Mouse (Mus musculus) T-helper 1 cell (primary cell): ENCODE data around the gene Synm.

ENCODE experiments used
- in situ Hi-C: fragments of 300-600 bp; cut with MboI, MseI; formaldehyde crosslinking; loops from one replicate; pipeline ENCODE4 v1.15.1; 2025; ENCODE audit warnings: high pct_unique_total_duplicates

Synm gene

GRCm38 (mm10) chr7:67759629-67759995, at the start of gene Synm:
Gene Synm (minus strand): TSS chr7:67759742.
- in situ Hi-C loops: no loop called here

GRCm38 (mm10) chr7:67803857-67804215, 44.3 kb upstream of the Synm start:
- in situ Hi-C loops: loop anchor here (5.0 kb wide), 2 partner anchors 148 to 323 kb away; partner anchors contain the start of gene Igf1r

GRCm38 (mm10) chr7:67803015-67803856, 43.7 kb upstream of the Synm start:
- in situ Hi-C loops: loop anchor here (5.0 kb wide), 2 partner anchors 149 to 324 kb away; partner anchors contain the start of gene Igf1r

GRCm38 (mm10) chr7:67801022-67801421, 41.5 kb upstream of the Synm start:
- in situ Hi-C loops: loop anchor here (5.0 kb wide), 2 partner anchors 151 to 326 kb away; partner anchors contain the start of gene Igf1r

- in situ Hi-C loops: loop anchor here (5.0 kb wide), 2 partner anchors 152 to 327 kb away; partner anchors contain the start of gene Igf1r
Observed at GRCm38 (mm10) chr7:67800547-67800946, 41.0 kb upstream of the Synm start.

- in situ Hi-C loops: no loop called here
Observed at GRCm38 (mm10) chr7:67798476-67798875, 38.9 kb upstream of the Synm start.

- in situ Hi-C loops: no loop called here
Observed at GRCm38 (mm10) chr7:67797065-67797464, 37.5 kb upstream of the Synm start.

- in situ Hi-C loops: loop anchor here (5.0 kb wide), 1 partner anchor 549 kb away; no protein-coding TSS in a partner anchor
Observed at GRCm38 (mm10) chr7:67793449-67793848, 33.9 kb upstream of the Synm start.

- in situ Hi-C loops: loop anchor here (5.0 kb wide), 1 partner anchor 551 kb away; no protein-coding TSS in a partner anchor
Observed at GRCm38 (mm10) chr7:67791256-67791655, 31.7 kb upstream of the Synm start.

- in situ Hi-C loops: no loop called here
Observed at GRCm38 (mm10) chr7:67788713-67789112, 29.2 kb upstream of the Synm start.

GRCm38 (mm10) chr7:67787861-67788260, 28.3 kb upstream of the Synm start:
- in situ Hi-C loops: no loop called here

- in situ Hi-C loops: no loop called here
Observed at GRCm38 (mm10) chr7:67776636-67777305, 17.2 kb upstream of the Synm start.

- in situ Hi-C loops: no loop called here
Observed at GRCm38 (mm10) chr7:67775623-67776022, 16.1 kb upstream of the Synm start.

GRCm38 (mm10) chr7:67772231-67772630, 12.7 kb upstream of the Synm start:
- in situ Hi-C loops: no loop called here

- in situ Hi-C loops: no loop called here
Observed at GRCm38 (mm10) chr7:67769487-67769886, 9.9 kb upstream of the Synm start.

GRCm38 (mm10) chr7:67768125-67768524, 8.6 kb upstream of the Synm start:
- in situ Hi-C loops: no loop called here

GRCm38 (mm10) chr7:67763625-67764024, 4.1 kb upstream of the Synm start:
- in situ Hi-C loops: loop anchor here (5.0 kb wide), 1 partner anchor 86 kb away; no protein-coding TSS in a partner anchor

GRCm38 (mm10) chr7:67758858-67759628, 499 bp downstream of the Synm start:
- in situ Hi-C loops: no loop called here

- in situ Hi-C loops: no loop called here
Observed at GRCm38 (mm10) chr7:67758506-67758857, 1.1 kb downstream of the Synm start.

- in situ Hi-C loops: no loop called here
Observed at GRCm38 (mm10) chr7:67756636-67757035, 2.9 kb downstream of the Synm start.

- in situ Hi-C loops: no loop called here
Observed at GRCm38 (mm10) chr7:67755366-67755765, 4.2 kb downstream of the Synm start.

GRCm38 (mm10) chr7:67754606-67755005, 4.9 kb downstream of the Synm start:
- in situ Hi-C loops: no loop called here
